Mouse (Mus musculus) midbrain, embryonic 11.5 days (tissue): Measurements from ENCODE around the gene Trarg1. TPM values are rescaled to one million over a fixed set of nuclear protein-coding genes. Genes with fewer than 3 reads are reported as not detected.

Source experiments
- ATAC-seq: fragments of 200-750 bp; cut with Nextera tagmentation; 2 replicates; pipeline ENCODE4 v1.8.0; 2017; ENCODE audit warnings: moderate TSS enrichment, moderate library complexity; ENCODE audit not compliant: low FRiP score
- DNase-seq: peaks from one replicate; pipeline ENCODE4 v3.0.0; 2015; ENCODE audit warnings: low spot score; ENCODE audit errors: missing footprints
- H3K27ac ChIP-seq: fragments of 300-500 bp; sonication (generic); 2 replicates; pipeline ENCODE4 v1.5.1; 2014; ENCODE audit warnings: low read depth, low read length
- H3K27me3 ChIP-seq: fragments of 300-500 bp; sonication (generic); 2 replicates; pipeline ENCODE4 v1.6.1; 2014; ENCODE audit warnings: mild to moderate bottlenecking, low read length, moderate library complexity, mixed read lengths; ENCODE audit not compliant: control insufficient read depth, insufficient read depth
- H3K36me3 ChIP-seq: fragments of 300-500 bp; sonication (generic); 2 replicates; pipeline ENCODE4 v1.6.1; 2014; ENCODE audit warnings: mild to moderate bottlenecking, low read length, moderate library complexity, mixed read lengths; ENCODE audit not compliant: control insufficient read depth, insufficient read depth
- H3K4me1 ChIP-seq: fragments of 300-500 bp; sonication (generic); 2 replicates; pipeline ENCODE4 v1.6.1; 2014; ENCODE audit warnings: low read length; ENCODE audit not compliant: control insufficient read depth, insufficient read depth
- H3K4me2 ChIP-seq: fragments of 300-500 bp; sonication (generic); 2 replicates; pipeline ENCODE4 v1.6.1; 2014; ENCODE audit warnings: mild to moderate bottlenecking, moderate library complexity
- H3K4me3 ChIP-seq: fragments of 300-500 bp; sonication (generic); 2 replicates; pipeline ENCODE4 v1.5.1; 2014; ENCODE audit warnings: low read depth, low read length
- H3K9ac ChIP-seq: fragments of 300-500 bp; sonication (generic); 2 replicates; pipeline ENCODE4 v1.6.1; 2014; ENCODE audit warnings: low read length
- H3K9me3 ChIP-seq: fragments of 300-500 bp; sonication (generic); 2 replicates; pipeline ENCODE4 v1.6.1; 2016; ENCODE audit warnings: low read length; ENCODE audit not compliant: control insufficient read depth
- WGBS: fragments of 180-500 bp; shearing (Covaris S2); extraction: QIAGEN DNeasy Blood & Tissue Kit; methylation state at CpG from one replicate; pipeline ENCODE4 v1.1.7; 2014; 5-methylcytosine and 5-hydroxymethylcytosine counted together
- polyA plus RNA-seq: library from polyadenylated mRNA; unstranded; fragments of >200 nt; fragmentation: Nextera tagmentation; extraction: Ambion mirVana; gene quantifications from 2 replicates; pipeline ENCODE4 v1.2.1, GENCODE M21; 2014

Trarg1 gene
- polyA plus RNA-seq, 1 experiment from 2014 or later = 0.04 TPM

DNA sequence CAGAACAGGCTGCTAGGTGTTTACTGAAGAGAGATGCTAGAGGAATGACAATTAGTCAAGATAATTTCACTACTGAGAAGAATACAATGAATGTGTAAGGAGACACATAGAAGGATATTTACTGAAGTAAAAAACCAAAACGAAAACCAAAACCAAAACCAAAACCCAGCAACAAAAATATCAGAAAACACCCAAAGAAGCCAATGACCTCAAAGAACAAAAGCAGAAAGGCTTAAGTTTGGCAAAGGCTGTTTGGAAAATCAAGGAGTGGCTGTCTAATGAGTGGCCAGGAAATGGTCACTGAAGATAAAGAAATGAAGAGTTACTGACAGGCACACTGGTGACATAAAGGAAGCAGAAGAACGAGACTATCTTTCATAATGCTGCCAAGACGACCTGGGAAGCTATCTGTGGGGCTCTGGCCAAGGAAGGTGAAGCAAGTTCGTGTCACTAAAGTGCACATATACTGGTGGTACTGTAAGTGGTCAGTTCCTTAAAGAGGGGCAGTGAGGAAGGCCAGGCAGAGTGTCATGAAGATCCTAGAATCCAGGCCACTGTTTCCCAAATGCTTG is 56.2 kb downstream of the Trarg1 start:
- no peak overlapping the region for H3K4me3 ChIP-seq
- no peak overlapping the region for H3K27ac ChIP-seq
- ATAC-seq (no peak), DNase-seq (no peak)
- no peak overlapping the region for H3K4me2 ChIP-seq
- 0 out of 2 replicates have a peak, but pooled peaks cover 7% of the 10 kb centered on the region for H3K36me3 ChIP-seq
- H3K27me3 ChIP-seq = no peaks in the 10 kb centered on the region
- 83% methylated on average over 4 of the region's 4 CpGs for WGBS
- no peak overlapping the region for H3K9ac ChIP-seq
- H3K9me3 ChIP-seq = no peaks in the 10 kb centered on the region
- H3K4me1 ChIP-seq = peaks cover 3% of the 10 kb centered on the region; the same call in 1 of the 2 replicates

DNA sequence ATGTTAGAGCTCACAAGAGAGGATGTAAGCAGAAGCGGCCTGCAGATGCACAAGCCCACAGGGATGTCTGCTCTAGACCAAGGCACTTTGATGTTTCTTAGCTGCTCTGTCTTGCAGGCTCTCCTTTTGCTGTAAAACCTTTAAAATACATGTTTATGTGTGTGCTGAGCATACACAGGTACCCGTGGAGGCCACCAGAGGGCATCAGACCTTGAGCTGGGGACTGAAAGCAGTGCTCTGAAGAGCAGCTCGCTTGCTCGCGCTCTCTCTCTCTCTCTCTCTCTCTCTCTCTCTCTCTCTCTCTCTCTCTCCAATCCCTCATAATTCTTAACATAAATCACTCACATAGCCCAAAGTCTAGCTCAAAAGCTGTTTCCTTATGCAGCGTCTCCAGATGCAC is 59.5 kb downstream of the Trarg1 start:
- no peak overlapping the region for H3K4me3 ChIP-seq
- no peak for DNase-seq
- H3K4me2 ChIP-seq = no peak overlapping the region
- no peak overlapping the region for H3K27ac ChIP-seq
- no peak overlapping the region for H3K9ac ChIP-seq
- H3K27me3 ChIP-seq = no peaks in the 10 kb centered on the region
- peaks cover 4% of the 10 kb centered on the region; the same call in 1 of the 2 replicates for H3K36me3 ChIP-seq
- no peak for ATAC-seq
- 80% methylated on average over 6 of the region's 6 CpGs for WGBS
- H3K9me3 ChIP-seq = no peaks in the 10 kb centered on the region
- peaks cover 3% of the 10 kb centered on the region; the same call in 1 of the 2 replicates for H3K4me1 ChIP-seq

DNA sequence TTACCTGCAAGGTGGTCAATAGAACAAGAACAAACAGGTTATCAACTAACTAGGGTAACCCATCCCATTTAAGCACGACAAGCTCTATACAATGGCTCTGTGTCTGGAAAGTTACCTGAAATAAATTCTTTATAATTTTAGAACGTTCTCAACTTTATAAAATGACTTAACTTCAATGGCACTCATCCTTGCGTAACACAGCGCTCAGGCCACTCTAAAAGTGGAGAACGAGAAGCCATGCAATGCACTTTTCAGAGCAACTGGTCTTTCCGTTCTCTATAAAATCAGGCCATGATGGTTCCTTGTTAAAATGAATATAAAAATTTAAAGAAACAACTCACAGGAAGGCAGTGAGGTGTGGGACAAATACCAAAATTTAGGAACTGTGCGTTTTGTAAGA is 62.9 kb downstream of the Trarg1 start:
- Histone ChIP-seq H3K9ac (no peak overlapping the region), H3K27me3 (no peaks in the 10 kb centered on the region), H3K4me1 (no peaks in the 10 kb centered on the region), H3K4me3 (no peak overlapping the region), H3K36me3 (peaks cover 6% of the 10 kb centered on the region), H3K9me3 (no peaks in the 10 kb centered on the region), H3K27ac (no peak overlapping the region), H3K4me2 (no peak overlapping the region)
- 96% methylated on average over 7 of the region's 7 CpGs for WGBS
- no peak for DNase-seq
- no peak for ATAC-seq

DNA sequence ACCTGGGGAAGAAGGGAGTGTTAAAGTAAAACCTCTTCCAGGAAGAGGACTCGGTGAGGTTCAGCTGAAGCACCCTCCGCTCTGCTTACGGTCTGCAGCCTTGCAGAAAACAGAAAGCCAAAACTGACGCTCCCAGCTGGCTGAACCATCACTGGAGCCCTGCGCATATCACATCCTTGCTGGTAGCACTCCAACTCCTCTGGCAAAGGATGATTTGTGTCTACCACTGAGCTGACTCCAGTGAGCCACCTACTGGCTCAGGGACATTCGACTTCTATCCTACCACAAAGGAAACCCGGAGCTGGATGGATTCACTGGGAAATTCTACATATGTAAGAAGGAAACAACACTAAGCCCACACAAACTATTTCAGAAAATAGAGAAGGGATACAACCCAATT is 64.9 kb downstream of the Trarg1 start:
- no peak overlapping the region for H3K4me2 ChIP-seq
- 87% methylated on average over 7 of the region's 7 CpGs for WGBS
- H3K27me3 ChIP-seq = no peaks in the 10 kb centered on the region
- no peak overlapping the region for H3K9ac ChIP-seq
- ATAC-seq (no peak), DNase-seq (no peak)
- no peaks in the 10 kb centered on the region for H3K9me3 ChIP-seq
- no peak overlapping the region for H3K27ac ChIP-seq
- H3K4me1 ChIP-seq = no peaks in the 10 kb centered on the region
- H3K36me3 ChIP-seq = peaks cover 14% of the 10 kb centered on the region
- no peak overlapping the region for H3K4me3 ChIP-seq

DNA sequence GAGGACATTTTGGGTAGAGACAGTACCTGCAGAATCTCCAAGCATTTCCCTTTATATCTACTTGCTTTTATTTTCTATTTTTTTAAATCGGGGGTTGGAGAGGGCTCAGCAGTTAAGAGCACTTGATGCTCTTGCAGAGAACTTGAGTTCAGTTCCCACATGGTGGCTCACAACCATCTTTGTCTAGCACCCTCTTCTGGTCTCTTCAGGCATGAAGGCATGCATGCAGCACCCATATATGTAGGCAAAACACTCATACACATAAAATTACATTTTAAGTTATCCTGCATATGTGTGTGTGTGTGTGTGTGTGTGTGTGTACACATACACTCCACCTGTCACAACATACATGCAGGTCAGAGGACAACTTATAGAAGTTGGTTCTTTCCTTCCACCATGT is 66.3 kb downstream of the Trarg1 start:
- Histone ChIP-seq H3K4me2 (no peak overlapping the region), H3K36me3 (peaks cover 14% of the 10 kb centered on the region), H3K4me3 (no peak overlapping the region), H3K4me1 (no peaks in the 10 kb centered on the region), H3K27me3 (no peaks in the 10 kb centered on the region), H3K9me3 (no peaks in the 10 kb centered on the region), H3K27ac (no peak overlapping the region), H3K9ac (no peak overlapping the region)
- no peak for DNase-seq
- WGBS = 96% methylated on average over 1 of the region's 1 CpGs
- ATAC-seq = no peak

Other genes starting within 250 kb of the Trarg1 start
- gene Abr, start 57.5 kb upstream of the Trarg1 start, polyA plus RNA-seq = 41.4 and 41.9 TPM in 2 replicates
- gene Bhlha9, start 7.3 kb upstream of the Trarg1 start, polyA plus RNA-seq = 0.14 TPM in 1 of 2 replicates, not detected in the other
- gene Gosr1, start 83.8 kb downstream of the Trarg1 start, polyA plus RNA-seq = 29.1 and 29.3 TPM in 2 replicates
- gene Cpd, start 167.2 kb downstream of the Trarg1 start, polyA plus RNA-seq = 14.4 and 16.5 TPM in 2 replicates
- gene Tmigd1, start 222.4 kb downstream of the Trarg1 start, polyA plus RNA-seq = not detected in 2 replicates
- gene Blmh, start 245.0 kb downstream of the Trarg1 start, polyA plus RNA-seq = 183 and 197 TPM in 2 replicates